Mouse (Mus musculus): ENCODE measurements at regions not wholly inside any gene's neighbourhood (a gene's known extent, or its start where the extent isn't known, plus 50 kb on each side); places are given as distances from the start of the nearest gene placed in this dataset.

DNA sequence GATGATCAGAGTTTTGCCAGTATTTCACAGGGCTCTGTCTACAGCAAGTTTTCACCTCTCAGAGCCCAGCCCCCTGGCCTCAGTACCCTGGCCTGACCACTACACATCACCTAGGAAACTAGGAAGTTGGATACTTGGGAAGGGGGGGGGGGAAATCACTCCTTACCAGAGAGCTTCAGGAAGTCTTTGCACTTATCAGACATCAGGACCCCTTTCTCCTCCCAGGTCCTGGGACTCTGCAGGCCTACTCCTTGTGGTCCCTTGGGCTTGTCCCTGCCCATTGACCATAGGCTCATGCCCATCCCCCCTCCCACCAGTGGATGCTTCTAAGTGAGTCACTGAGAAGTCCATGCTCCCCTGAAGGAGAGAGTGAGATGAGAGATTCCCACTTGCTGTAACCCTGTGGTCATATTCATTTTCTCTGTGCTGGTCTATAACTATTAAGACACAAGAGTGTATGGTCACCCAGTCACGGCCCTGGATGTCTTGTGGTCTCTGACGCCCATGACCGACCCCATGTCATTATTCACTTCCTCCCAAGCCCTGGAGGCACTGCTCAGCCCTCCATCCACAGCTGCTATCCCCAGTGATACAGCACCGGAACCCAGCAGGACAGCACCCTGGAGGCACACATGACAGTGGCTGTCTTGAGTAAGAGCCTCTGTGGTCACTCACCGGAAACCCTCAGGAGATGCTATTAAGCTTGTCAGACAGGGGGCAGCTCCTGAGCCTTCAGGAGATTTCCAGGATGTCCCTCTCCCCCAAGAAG lies 101.3 kb downstream of the Ndufa10 start:
- no peak overlapping the region for H3K27ac ChIP-seq (replicated peaks; ENCODE audit: insufficient read depth, low read depth, low read length)
- no peak overlapping the region for H3K4me3 ChIP-seq (ENCODE audit: insufficient read depth, low read depth, low read length)
- WGBS: 90% methylated on average over 5 of the region's 5 CpGs
- DNase-seq (ENCODE audit: extremely low read depth, low read depth, low spot score): no peak
- no peaks in the 10 kb centered on the region for H3K79me2 ChIP-seq (ENCODE audit: control insufficient read depth, insufficient read depth, low read length)
- H3K9ac ChIP-seq (ENCODE audit: low read depth, low read length): no peak overlapping the region
- H3K4me1 ChIP-seq (ENCODE audit: control insufficient read depth, insufficient read depth, low read length): no peaks in the 10 kb centered on the region
- H3K27me3 ChIP-seq (ENCODE audit: control insufficient read depth, insufficient read depth, low read length): peaks cover 2% of the 10 kb centered on the region; the same call in 1 of the 2 replicates
- no peaks in the 10 kb centered on the region for H3K36me3 ChIP-seq (ENCODE audit: control insufficient read depth, insufficient read depth, low read length)
- TF ChIP-seq POLR2A (IDR thresholded peaks at IDR 0.05; ENCODE audit: extremely low read depth, insufficient read depth, low read length): no peak
- no peak for TF ChIP-seq CTCF (IDR thresholded peaks at IDR 0.05; ENCODE audit: low read depth, low read length)

DNA sequence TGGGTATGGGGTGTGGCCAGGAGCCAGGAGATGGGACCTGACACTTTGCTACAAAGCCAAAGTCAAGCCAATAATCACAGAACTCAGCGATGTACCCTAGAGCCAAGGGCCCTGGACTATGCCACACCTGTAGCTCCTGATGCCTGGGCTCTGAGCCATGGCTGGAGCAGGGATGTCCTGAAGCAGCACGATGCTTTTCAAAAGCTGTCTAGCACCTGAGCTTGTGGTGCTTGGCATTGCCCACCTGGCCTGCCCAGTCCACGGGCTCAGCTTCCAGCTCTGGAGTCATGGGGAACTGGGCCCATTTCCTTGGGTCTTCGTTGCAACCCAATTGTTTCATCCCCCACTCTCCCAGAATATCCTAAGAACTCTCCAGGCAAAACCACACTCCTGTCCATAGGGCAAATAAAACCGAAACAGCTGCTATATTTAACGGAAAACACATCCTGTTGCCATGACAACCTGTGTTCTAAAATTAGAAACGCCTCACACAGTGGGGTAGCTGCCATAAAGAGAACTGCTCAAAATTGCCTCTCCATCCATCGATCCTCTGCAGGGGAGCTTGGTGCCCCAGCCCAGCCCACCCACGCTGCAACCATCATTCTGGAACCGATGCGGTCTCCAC lies 102.2 kb downstream of the Ndufa10 start:
- no peak for TF ChIP-seq CTCF (IDR thresholded peaks at IDR 0.05; ENCODE audit: low read depth, low read length)
- TF ChIP-seq POLR2A (IDR thresholded peaks at IDR 0.05; ENCODE audit: extremely low read depth, insufficient read depth, low read length): no peak
- DNase-seq (ENCODE audit: extremely low read depth, low read depth, low spot score): no peak

DNA sequence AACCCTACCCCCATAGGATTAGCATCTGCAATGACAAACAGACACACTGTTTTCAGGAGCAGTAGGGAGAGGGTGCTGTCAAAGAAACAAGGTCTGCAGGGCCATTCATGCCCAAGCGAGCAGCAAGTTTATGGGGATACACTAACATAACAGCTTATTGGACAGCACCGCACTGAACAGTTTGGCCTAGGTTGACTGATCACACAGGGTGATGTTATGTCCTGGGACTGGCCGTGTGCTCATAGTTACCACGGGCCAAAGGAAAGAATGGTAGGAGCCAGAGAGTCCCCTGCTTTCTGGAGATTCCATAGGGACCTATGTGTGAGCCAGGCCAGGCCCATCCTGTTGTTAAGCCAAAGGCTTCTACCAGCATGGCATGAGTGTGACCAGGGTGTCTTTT lies 102.8 kb downstream of the Ndufa10 start:
- no peaks in the 10 kb centered on the region for H3K4me1 ChIP-seq (ENCODE audit: control insufficient read depth, insufficient read depth, low read length)
- H3K79me2 ChIP-seq (ENCODE audit: control insufficient read depth, insufficient read depth, low read length): no peaks in the 10 kb centered on the region
- no peak overlapping the region for H3K4me3 ChIP-seq (ENCODE audit: insufficient read depth, low read depth, low read length)
- no peak overlapping the region for H3K27ac ChIP-seq (replicated peaks; ENCODE audit: insufficient read depth, low read depth, low read length)
- H3K36me3 ChIP-seq (ENCODE audit: control insufficient read depth, insufficient read depth, low read length): no peaks in the 10 kb centered on the region
- no peak for DNase-seq (ENCODE audit: extremely low read depth, low read depth, low spot score)
- TF ChIP-seq POLR2A (IDR thresholded peaks at IDR 0.05; ENCODE audit: extremely low read depth, insufficient read depth, low read length) (no peak), CTCF (IDR thresholded peaks at IDR 0.05; ENCODE audit: low read depth, low read length) (no peak)
- 92% methylated on average over 4 of the region's 4 CpGs for WGBS
- peaks cover 2% of the 10 kb centered on the region; the same call in 1 of the 2 replicates for H3K27me3 ChIP-seq (ENCODE audit: control insufficient read depth, insufficient read depth, low read length)
- no peak overlapping the region for H3K9ac ChIP-seq (ENCODE audit: low read depth, low read length)

More for the DNA sequence above, 102.2 kb downstream of the Ndufa10 start:
- Histone ChIP-seq H3K4me1 (ENCODE audit: control insufficient read depth, insufficient read depth, low read length) (no peaks in the 10 kb centered on the region), H3K36me3 (ENCODE audit: control insufficient read depth, insufficient read depth, low read length) (no peaks in the 10 kb centered on the region), H3K27ac (replicated peaks; ENCODE audit: insufficient read depth, low read depth, low read length) (no peak overlapping the region), H3K9ac (ENCODE audit: low read depth, low read length) (no peak overlapping the region), H3K79me2 (ENCODE audit: control insufficient read depth, insufficient read depth, low read length) (no peaks in the 10 kb centered on the region), H3K27me3 (ENCODE audit: control insufficient read depth, insufficient read depth, low read length) (peaks cover 2% of the 10 kb centered on the region; the same call in 1 of the 2 replicates), H3K4me3 (ENCODE audit: insufficient read depth, low read depth, low read length) (no peak overlapping the region)
- WGBS: 64% methylated on average over 11 of the region's 11 CpGs

DNA sequence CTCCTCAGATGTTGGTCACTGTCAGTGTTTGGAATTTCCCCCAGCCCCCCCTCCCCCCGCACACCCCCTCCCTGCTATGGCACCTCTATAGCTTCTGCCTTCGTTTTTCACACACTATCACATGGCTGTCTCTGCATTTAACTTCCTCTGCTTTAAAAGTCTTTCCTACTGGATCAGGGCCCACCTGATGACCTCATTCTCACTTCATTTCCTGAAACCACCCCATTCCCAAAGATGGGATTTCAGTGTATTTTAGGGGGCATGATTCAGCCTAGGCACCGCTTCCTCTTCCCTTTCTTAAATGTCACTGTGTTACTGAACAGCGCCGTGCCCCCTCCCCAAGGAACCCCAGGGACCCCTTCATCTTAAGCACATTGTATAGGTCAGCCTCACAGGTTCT lies 103.7 kb downstream of the Ndufa10 start:
- TF ChIP-seq CTCF (IDR thresholded peaks at IDR 0.05; ENCODE audit: low read depth, low read length): no peak
- Histone ChIP-seq H3K79me2 (ENCODE audit: control insufficient read depth, insufficient read depth, low read length) (no peaks in the 10 kb centered on the region), H3K4me1 (ENCODE audit: control insufficient read depth, insufficient read depth, low read length) (no peaks in the 10 kb centered on the region), H3K9ac (ENCODE audit: low read depth, low read length) (no peak overlapping the region), H3K36me3 (ENCODE audit: control insufficient read depth, insufficient read depth, low read length) (no peaks in the 10 kb centered on the region), H3K27me3 (ENCODE audit: control insufficient read depth, insufficient read depth, low read length) (peaks cover 2% of the 10 kb centered on the region; the same call in 1 of the 2 replicates), H3K4me3 (ENCODE audit: insufficient read depth, low read depth, low read length) (no peak overlapping the region), H3K27ac (replicated peaks; ENCODE audit: insufficient read depth, low read depth, low read length) (no peak overlapping the region)
- WGBS: 81% methylated on average over 5 of the region's 5 CpGs
- no peak for DNase-seq (ENCODE audit: extremely low read depth, low read depth, low spot score)

DNA sequence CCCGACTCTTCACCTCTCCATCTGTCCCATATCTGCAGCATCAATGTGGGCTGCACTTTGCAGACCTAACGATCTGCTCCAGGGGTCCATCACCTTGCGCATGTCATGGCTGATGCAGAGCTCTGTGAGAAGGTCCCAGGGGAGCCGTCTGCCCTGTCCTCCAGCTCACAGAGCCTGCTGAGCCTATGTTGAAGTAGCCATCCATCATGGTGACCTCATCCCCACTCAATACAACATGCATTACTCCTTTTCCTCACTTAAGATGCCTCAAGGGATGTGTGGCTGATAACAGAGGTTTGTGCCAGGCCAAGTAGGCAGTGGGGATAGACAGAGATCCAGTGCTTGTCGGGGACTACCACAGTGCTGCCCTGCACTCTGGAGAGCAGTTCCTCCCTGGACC lies 107.4 kb downstream of the Ndufa10 start:
- Histone ChIP-seq H3K27ac (replicated peaks; ENCODE audit: insufficient read depth, low read depth, low read length) (no peak overlapping the region), H3K4me1 (ENCODE audit: control insufficient read depth, insufficient read depth, low read length) (no peaks in the 10 kb centered on the region), H3K36me3 (ENCODE audit: control insufficient read depth, insufficient read depth, low read length) (no peaks in the 10 kb centered on the region), H3K27me3 (ENCODE audit: control insufficient read depth, insufficient read depth, low read length) (no peaks in the 10 kb centered on the region), H3K4me3 (ENCODE audit: insufficient read depth, low read depth, low read length) (no peak overlapping the region), H3K79me2 (ENCODE audit: control insufficient read depth, insufficient read depth, low read length) (no peaks in the 10 kb centered on the region), H3K9ac (ENCODE audit: low read depth, low read length) (no peak overlapping the region)
- WGBS: 74% methylated on average over 5 of the region's 5 CpGs
- no peak for TF ChIP-seq POLR2A (IDR thresholded peaks at IDR 0.05; ENCODE audit: extremely low read depth, insufficient read depth, low read length)
- TF ChIP-seq CTCF (IDR thresholded peaks at IDR 0.05; ENCODE audit: low read depth, low read length): no peak
- DNase-seq (ENCODE audit: extremely low read depth, low read depth, low spot score): no peak

Data from liver, adult 2 months (tissue).